Mouse (Mus musculus): ENCODE measurements around the gene Nudt17. TPM values are rescaled to one million over a fixed set of nuclear protein-coding genes. Genes with fewer than 3 reads are reported as not detected.
"Not testable (repeated sequence)": the region's sequence is repeated elsewhere in the genome, so short reads cannot be mapped to it uniquely, and the experiment has no call there.

The Nudt17 gene
- polyA plus RNA-seq, 1 experiment from 2014 or later = 8.7 TPM

- Histone ChIP-seq H3K36me3 (ENCODE audit: control insufficient read depth, insufficient read depth, low read length) (no peaks in the 10 kb centered on the region), H3K27me3 (ENCODE audit: control insufficient read depth, insufficient read depth, low read length) (no peaks in the 10 kb centered on the region), H3K27ac (ENCODE audit: low read length) (no peak overlapping the region), H3K9ac (replicated peaks; ENCODE audit: low read depth, low read length) (no peak overlapping the region), H3K4me1 (ENCODE audit: control insufficient read depth, insufficient read depth, low read length) (peaks cover 9% of the 10 kb centered on the region; the same call in 1 of the 2 replicates), H3K4me3 (ENCODE audit: low read depth, low read length) (no peak overlapping the region), H3K4me2 (replicated peaks; ENCODE audit: low read depth, low read length) (no peak overlapping the region), H3K9me3 (ENCODE audit: control insufficient read depth, low read depth, low read length) (no peaks in the 10 kb centered on the region)
- ATAC-seq (ENCODE audit: insufficient number of reproducible peaks, insufficient read depth, low FRiP score, low read depth) = no peak
- 68% methylated on average over 4 of the region's 4 CpGs for WGBS
Observed at GRCm38 (mm10) chr3:96673514-96673913, 34.8 kb downstream of the Nudt17 start.

- H3K4me1 ChIP-seq (ENCODE audit: control insufficient read depth, insufficient read depth, low read length) = peaks cover 9% of the 10 kb centered on the region; the same call in 1 of the 2 replicates
- no peak overlapping the region for H3K4me3 ChIP-seq (ENCODE audit: low read depth, low read length)
- WGBS = 89% methylated on average over 5 of the region's 5 CpGs
- H3K36me3 ChIP-seq (ENCODE audit: control insufficient read depth, insufficient read depth, low read length) = no peaks in the 10 kb centered on the region
- H3K4me2 ChIP-seq (replicated peaks; ENCODE audit: low read depth, low read length) = no peak overlapping the region
- no peak for ATAC-seq (ENCODE audit: insufficient number of reproducible peaks, insufficient read depth, low FRiP score, low read depth)
- no peak overlapping the region for H3K27ac ChIP-seq (ENCODE audit: low read length)
- H3K27me3 ChIP-seq (ENCODE audit: control insufficient read depth, insufficient read depth, low read length) = no peaks in the 10 kb centered on the region
- no peak overlapping the region for H3K9ac ChIP-seq (replicated peaks; ENCODE audit: low read depth, low read length)
- no peaks in the 10 kb centered on the region for H3K9me3 ChIP-seq (ENCODE audit: control insufficient read depth, low read depth, low read length)
Observed at GRCm38 (mm10) chr3:96671519-96671918, 36.8 kb downstream of the Nudt17 start.

- no peak within 1 kb of the TSS for H3K27ac ChIP-seq (ENCODE audit: low read length)
- WGBS = 5% methylated on average over 34 of the region's 35 CpGs
- peak within 1 kb of the TSS; percentile 30 for H3K4me3 ChIP-seq (ENCODE audit: low read depth, low read length)
- H3K36me3 ChIP-seq (ENCODE audit: control insufficient read depth, insufficient read depth, low read length) = no peaks in the 10 kb centered on the region
- H3K9me3 ChIP-seq (ENCODE audit: control insufficient read depth, low read depth, low read length) = no peaks in the 10 kb centered on the region
- H3K4me2 ChIP-seq (replicated peaks; ENCODE audit: low read depth, low read length) = peak within 1 kb of the TSS; percentile 55
- peak; percentile 93 for ATAC-seq (ENCODE audit: insufficient number of reproducible peaks, insufficient read depth, low FRiP score, low read depth)
- no peaks in the 10 kb centered on the region for H3K27me3 ChIP-seq (ENCODE audit: control insufficient read depth, insufficient read depth, low read length)
- H3K4me1 ChIP-seq (ENCODE audit: control insufficient read depth, insufficient read depth, low read length) = peaks cover 9% of the 10 kb centered on the region; the same call in 1 of the 2 replicates
- H3K9ac ChIP-seq (replicated peaks; ENCODE audit: low read depth, low read length) = no peak within 1 kb of the TSS
Observed at GRCm38 (mm10) chr3:96669727-96670468, 38.5 kb downstream of the Nudt17 start, which contains the start of gene Ankrd35. Gene Ankrd35 (plus strand): TSS chr3:96670131.

GRCm38 (mm10) chr3:96668424-96669067 is 39.8 kb downstream of the Nudt17 start:
- no peak overlapping the region for H3K4me2 ChIP-seq (replicated peaks; ENCODE audit: low read depth, low read length)
- H3K27ac ChIP-seq (ENCODE audit: low read length) = no peak overlapping the region
- no peaks in the 10 kb centered on the region for H3K9me3 ChIP-seq (ENCODE audit: control insufficient read depth, low read depth, low read length)
- 91% methylated on average over 5 of the region's 5 CpGs for WGBS
- no peaks in the 10 kb centered on the region for H3K36me3 ChIP-seq (ENCODE audit: control insufficient read depth, insufficient read depth, low read length)
- no peaks in the 10 kb centered on the region for H3K27me3 ChIP-seq (ENCODE audit: control insufficient read depth, insufficient read depth, low read length)
- H3K9ac ChIP-seq (replicated peaks; ENCODE audit: low read depth, low read length) = no peak overlapping the region
- H3K4me3 ChIP-seq (ENCODE audit: low read depth, low read length) = no peak overlapping the region
- no peak for ATAC-seq (ENCODE audit: insufficient number of reproducible peaks, insufficient read depth, low FRiP score, low read depth)
- H3K4me1 ChIP-seq (ENCODE audit: control insufficient read depth, insufficient read depth, low read length) = peaks cover 12% of the 10 kb centered on the region

- H3K9ac ChIP-seq (replicated peaks; ENCODE audit: low read depth, low read length) = no peak overlapping the region
- no peak overlapping the region for H3K4me2 ChIP-seq (replicated peaks; ENCODE audit: low read depth, low read length)
- ATAC-seq (ENCODE audit: insufficient number of reproducible peaks, insufficient read depth, low FRiP score, low read depth) = no peak
Observed at GRCm38 (mm10) chr3:96667316-96667715, 41.0 kb downstream of the Nudt17 start.

GRCm38 (mm10) chr3:96666916-96667315 is 41.4 kb downstream of the Nudt17 start:
- Histone ChIP-seq H3K9me3 (ENCODE audit: control insufficient read depth, low read depth, low read length) (no peaks in the 10 kb centered on the region), H3K4me1 (ENCODE audit: control insufficient read depth, insufficient read depth, low read length) (peaks cover 12% of the 10 kb centered on the region), H3K4me3 (ENCODE audit: low read depth, low read length) (no peak overlapping the region), H3K27ac (ENCODE audit: low read length) (no peak overlapping the region), H3K9ac (replicated peaks; ENCODE audit: low read depth, low read length) (no peak overlapping the region), H3K27me3 (ENCODE audit: control insufficient read depth, insufficient read depth, low read length) (no peaks in the 10 kb centered on the region), H3K36me3 (ENCODE audit: control insufficient read depth, insufficient read depth, low read length) (no peaks in the 10 kb centered on the region), H3K4me2 (replicated peaks; ENCODE audit: low read depth, low read length) (no peak overlapping the region)
- ATAC-seq (ENCODE audit: insufficient number of reproducible peaks, insufficient read depth, low FRiP score, low read depth) = no peak
- 91% methylated on average over 5 of the region's 5 CpGs for WGBS

More at GRCm38 (mm10) chr3:96667316-96667715, 41.0 kb downstream of the Nudt17 start:
- WGBS = 49% methylated on average over 1 of the region's 1 CpGs
- H3K4me1 ChIP-seq (ENCODE audit: control insufficient read depth, insufficient read depth, low read length) = peaks cover 12% of the 10 kb centered on the region
- H3K4me3 ChIP-seq (ENCODE audit: low read depth, low read length) = no peak overlapping the region
- H3K27ac ChIP-seq (ENCODE audit: low read length) = no peak overlapping the region
- H3K9me3 ChIP-seq (ENCODE audit: control insufficient read depth, low read depth, low read length) = no peaks in the 10 kb centered on the region
- H3K36me3 ChIP-seq (ENCODE audit: control insufficient read depth, insufficient read depth, low read length) = no peaks in the 10 kb centered on the region
- H3K27me3 ChIP-seq (ENCODE audit: control insufficient read depth, insufficient read depth, low read length) = no peaks in the 10 kb centered on the region

- ATAC-seq (ENCODE audit: insufficient number of reproducible peaks, insufficient read depth, low FRiP score, low read depth); H3K9me3 ChIP-seq (ENCODE audit: control insufficient read depth, low read depth, low read length); H3K27me3 ChIP-seq (ENCODE audit: control insufficient read depth, insufficient read depth, low read length); H3K9ac ChIP-seq (replicated peaks; ENCODE audit: low read depth, low read length); H3K4me2 ChIP-seq (replicated peaks; ENCODE audit: low read depth, low read length); H3K27ac ChIP-seq (ENCODE audit: low read length); H3K4me3 ChIP-seq (ENCODE audit: low read depth, low read length); H3K36me3 ChIP-seq (ENCODE audit: control insufficient read depth, insufficient read depth, low read length): not testable (repeated sequence)
- peaks cover 12% of the 10 kb centered on the region for H3K4me1 ChIP-seq (ENCODE audit: control insufficient read depth, insufficient read depth, low read length)
- 87% methylated on average over 7 of the region's 7 CpGs for WGBS
Observed at GRCm38 (mm10) chr3:96665732-96666363, 42.5 kb downstream of the Nudt17 start.

- ATAC-seq (ENCODE audit: insufficient number of reproducible peaks, insufficient read depth, low FRiP score, low read depth) = peak; percentile 92
- peak overlapping the region; percentile 41 for H3K4me2 ChIP-seq (replicated peaks; ENCODE audit: low read depth, low read length)
- H3K4me3 ChIP-seq (ENCODE audit: low read depth, low read length) = peak overlapping the region; percentile 9
- no peaks in the 10 kb centered on the region for H3K9me3 ChIP-seq (ENCODE audit: control insufficient read depth, low read depth, low read length)
- WGBS = 6% methylated on average over 18 of the region's 18 CpGs
- H3K27ac ChIP-seq (ENCODE audit: low read length) = peak overlapping the region; percentile 34; the same call in 1 of the 2 replicates
- H3K27me3 ChIP-seq (ENCODE audit: control insufficient read depth, insufficient read depth, low read length) = no peaks in the 10 kb centered on the region
- no peaks in the 10 kb centered on the region for H3K36me3 ChIP-seq (ENCODE audit: control insufficient read depth, insufficient read depth, low read length)
- H3K4me1 ChIP-seq (ENCODE audit: control insufficient read depth, insufficient read depth, low read length) = peaks cover 7% of the 10 kb centered on the region; the same call in 1 of the 2 replicates
- no peak overlapping the region for H3K9ac ChIP-seq (replicated peaks; ENCODE audit: low read depth, low read length)
Observed at GRCm38 (mm10) chr3:96663432-96664239, 44.7 kb downstream of the Nudt17 start.
